Mouse (Mus musculus) liver, adult 2 months (tissue): Measurements from ENCODE around the gene Pgm2. TPM values are rescaled to one million over a fixed set of nuclear protein-coding genes. Genes with fewer than 3 reads are reported as not detected.
A peak's percentile ranks its signal among the peaks of the same experiment; 100 is the strongest.

Experiments used
- DNase-seq: peaks from one replicate; pipeline ENCODE4 v3.0.0-alpha.2; 2011; ENCODE audit warnings: low read depth, low spot score; ENCODE audit errors: extremely low read depth
- H3K27ac ChIP-seq: fragments of 200-500 bp; replicated peaks from 2 replicates; pipeline ENCODE4 v1.5.1; 2012; ENCODE audit warnings: low read depth, mild to moderate bottlenecking, control low read depth, inconsistent platforms, low read length; ENCODE audit not compliant: insufficient read depth
- H3K27me3 ChIP-seq: fragments of 200-500 bp; 2 replicates; pipeline ENCODE4 v1.6.1; 2012; ENCODE audit warnings: mild to moderate bottlenecking, moderate library complexity, low read length, inconsistent platforms; ENCODE audit not compliant: control insufficient read depth, insufficient read depth
- H3K36me3 ChIP-seq: fragments of 200-500 bp; 2 replicates; pipeline ENCODE4 v1.6.1; 2012; ENCODE audit warnings: low read length, inconsistent platforms; ENCODE audit not compliant: control insufficient read depth, insufficient read depth
- H3K4me1 ChIP-seq: fragments of 200-500 bp; 2 replicates; pipeline ENCODE4 v1.6.1; 2011; ENCODE audit warnings: low read length; ENCODE audit not compliant: control insufficient read depth, insufficient read depth
- H3K4me3 ChIP-seq: fragments of 200-500 bp; 2 replicates; pipeline ENCODE4 v1.5.1; 2011; ENCODE audit warnings: low read depth, mild to moderate bottlenecking, control low read depth, low read length, moderate library complexity; ENCODE audit not compliant: insufficient read depth
- H3K79me2 ChIP-seq: fragments of 200-500 bp; 2 replicates; pipeline ENCODE4 v1.6.1; 2012; ENCODE audit warnings: inconsistent platforms, mild to moderate bottlenecking, low read length, moderate library complexity; ENCODE audit not compliant: control insufficient read depth, insufficient read depth
- H3K9ac ChIP-seq: fragments of 200-500 bp; 2 replicates; pipeline ENCODE4 v1.6.1; 2012; ENCODE audit warnings: low read depth, mild to moderate bottlenecking, control low read depth, inconsistent platforms, low read length
- CTCF ChIP-seq: fragments of 200-500 bp; IDR thresholded peaks from 2 replicates; pipeline ENCODE4 v1.5.1; 2011; ENCODE audit warnings: low read depth, low read length, control low read depth
- POLR2A ChIP-seq: fragments of 200-500 bp; IDR thresholded peaks from 2 replicates; pipeline ENCODE4 v1.6.1; 2011; ENCODE audit warnings: low read length, control low read depth; ENCODE audit not compliant: insufficient read depth; ENCODE audit errors: extremely low read depth
- WGBS: fragments of 180-500 bp; shearing (Covaris S2); methylation state at CpG from one replicate; pipeline ENCODE4 v1.1.7; 2018; 5-methylcytosine and 5-hydroxymethylcytosine counted together
- polyA plus RNA-seq: library from polyadenylated mRNA; depleted of rRNA; stranded (reverse); fragments of >200 nt; gene quantifications from 2 replicates; pipeline ENCODE4 v1.2.3, GENCODE M21; 2012
- total RNA-seq: library from RNA; depleted of rRNA; stranded (reverse); fragments of >200 nt; gene quantifications from 2 replicates; pipeline ENCODE4 v1.2.3, GENCODE M21; 2014

Gene Pgm2
- total and polyA plus RNA-seq, 2 experiments, result 2.4 to 5.9 TPM

DNA sequence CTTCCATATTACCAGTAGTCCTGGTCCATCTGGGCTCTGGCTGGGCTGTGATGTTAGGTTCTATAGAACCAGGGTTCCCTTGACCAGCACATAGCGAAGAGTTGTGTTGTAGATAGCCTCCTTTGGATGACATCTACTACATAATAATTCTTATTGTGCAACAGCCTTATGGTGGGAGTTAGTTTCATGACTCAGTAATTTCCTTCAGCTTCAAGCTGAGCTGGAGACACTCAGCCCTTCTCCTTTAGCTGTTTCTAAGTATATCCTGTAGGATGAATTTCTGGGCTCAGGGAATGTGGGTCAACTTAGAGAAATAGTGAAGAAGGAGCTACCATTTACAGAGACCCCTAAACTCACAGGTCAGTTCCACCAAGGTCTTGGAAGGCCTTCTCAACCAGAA is 60.6 kb downstream of the Pgm2 start:
- H3K27ac ChIP-seq, result no peak overlapping the region
- H3K27me3 ChIP-seq, result no peaks in the 10 kb centered on the region
- H3K79me2 ChIP-seq, result no peaks in the 10 kb centered on the region
- TF ChIP-seq CTCF (no peak), POLR2A (no peak)
- no peak overlapping the region for H3K4me3 ChIP-seq
- no peak overlapping the region for H3K9ac ChIP-seq
- no peaks in the 10 kb centered on the region for H3K36me3 ChIP-seq
- 0 out of 2 replicates have a peak, but pooled peaks cover 2% of the 10 kb centered on the region for H3K4me1 ChIP-seq
- 100% methylated on average over 1 of the region's 1 CpGs for WGBS
- DNase-seq, result no peak

DNA sequence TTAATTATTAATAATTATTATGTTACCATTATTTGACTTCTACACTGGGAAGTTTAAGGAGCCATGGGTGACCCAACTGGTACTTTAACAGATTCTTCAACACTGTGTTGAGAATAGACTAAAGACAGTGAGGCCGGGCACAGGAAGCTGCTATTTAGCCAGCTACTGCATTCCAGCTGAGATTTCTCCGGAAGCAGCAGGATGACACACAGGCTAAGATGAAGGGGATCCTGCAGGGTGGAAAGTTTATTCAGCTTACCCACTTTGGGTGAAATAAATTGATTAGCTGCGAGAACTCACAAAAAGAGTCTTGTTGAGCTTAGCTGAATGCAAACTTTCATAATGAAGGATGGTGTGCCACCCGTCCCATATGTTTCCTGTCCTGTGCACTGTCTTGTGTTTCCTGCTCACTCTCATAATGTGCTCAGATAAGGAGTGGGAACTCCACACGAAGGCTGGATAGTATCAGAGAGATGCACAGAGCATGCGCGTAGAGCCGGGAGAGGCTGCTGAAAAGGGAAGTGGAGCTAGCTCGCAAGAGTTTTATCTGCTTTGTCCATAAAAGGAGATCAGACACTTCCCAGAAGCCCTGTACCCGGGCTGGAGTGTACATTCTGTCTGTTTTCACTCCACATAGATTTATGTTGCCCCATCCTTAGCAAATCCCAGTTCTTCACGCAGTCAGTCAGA is 63.3 kb downstream of the Pgm2 start, which contains the start of gene Tbc1d1:
Tbc1d1 (plus strand) TSS at position 445 of the 690 bp plus-strand sequence.
- peaks cover 6% of the 10 kb centered on the region; the same call in 1 of the 2 replicates for H3K27me3 ChIP-seq
- peak within 1 kb of the TSS; percentile 48; the same call in 1 of the 2 replicates for H3K9ac ChIP-seq
- TF ChIP-seq CTCF (no peak), POLR2A (no peak)
- WGBS, result 53% methylated on average over 11 of the region's 11 CpGs
- no peak within 1 kb of the TSS for H3K27ac ChIP-seq
- peak; percentile 50 for DNase-seq
- no peaks in the 10 kb centered on the region for H3K79me2 ChIP-seq
- H3K4me3 ChIP-seq, result no peak within 1 kb of the TSS
- H3K4me1 ChIP-seq, result 0 out of 2 replicates have a peak, but pooled peaks cover 2% of the 10 kb centered on the region
- H3K36me3 ChIP-seq, result no peaks in the 10 kb centered on the region

DNA sequence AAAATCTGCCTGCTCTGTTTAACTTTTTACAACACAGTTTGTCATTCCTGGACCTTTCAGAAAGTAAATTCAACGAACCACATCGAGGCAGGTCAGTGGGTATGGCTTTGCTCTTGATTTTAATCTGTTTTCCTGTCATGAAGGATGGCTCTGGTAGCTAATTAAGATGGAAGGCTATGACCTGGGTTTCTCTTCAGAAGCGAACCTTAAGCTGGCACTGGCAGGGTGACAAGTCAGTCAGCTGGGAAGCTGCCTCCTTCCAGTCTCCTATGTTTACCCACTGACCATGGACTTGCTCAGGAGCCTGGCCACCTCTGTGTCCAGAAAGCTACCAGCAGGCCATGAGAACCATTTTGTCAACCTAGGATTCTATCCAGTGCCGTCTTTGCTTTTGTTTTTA is 63.8 kb downstream of the Pgm2 start:
- H3K27me3 ChIP-seq, result peaks cover 6% of the 10 kb centered on the region; the same call in 1 of the 2 replicates
- no peaks in the 10 kb centered on the region for H3K79me2 ChIP-seq
- no peak overlapping the region for H3K4me3 ChIP-seq
- no peak overlapping the region for H3K27ac ChIP-seq
- H3K9ac ChIP-seq, result peak overlapping the region; percentile 48; the same call in 1 of the 2 replicates
- no peak for DNase-seq
- 0 out of 2 replicates have a peak, but pooled peaks cover 2% of the 10 kb centered on the region for H3K4me1 ChIP-seq
- H3K36me3 ChIP-seq, result no peaks in the 10 kb centered on the region
- WGBS, result 43% methylated on average over 4 of the region's 4 CpGs
- TF ChIP-seq POLR2A, result no peak
- no peak for TF ChIP-seq CTCF

DNA sequence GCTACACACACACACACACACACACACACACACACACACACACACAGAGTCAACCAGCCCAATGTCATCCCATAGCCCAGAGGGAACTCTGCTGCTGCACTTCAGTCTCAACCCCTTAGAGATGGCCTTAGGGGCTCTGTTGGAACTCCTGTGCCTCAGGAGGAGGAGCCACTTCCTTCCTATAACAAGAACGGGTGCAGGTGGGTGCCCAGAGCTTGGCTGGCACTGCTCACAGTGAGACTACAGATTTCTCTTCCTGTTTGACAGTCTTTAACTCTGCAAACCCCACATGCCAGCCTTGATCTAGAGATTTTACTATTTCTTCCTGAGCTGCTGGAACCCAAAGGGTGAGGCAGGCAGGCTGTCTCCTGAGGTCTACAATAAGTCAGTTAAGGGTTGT is 65.2 kb downstream of the Pgm2 start:
- no peak overlapping the region for H3K9ac ChIP-seq
- DNase-seq, result no peak
- TF ChIP-seq CTCF (no peak), POLR2A (no peak)
- no peaks in the 10 kb centered on the region for H3K36me3 ChIP-seq
- peaks cover 6% of the 10 kb centered on the region; the same call in 1 of the 2 replicates for H3K27me3 ChIP-seq
- H3K4me3 ChIP-seq, result no peak overlapping the region
- 0 out of 2 replicates have a peak, but pooled peaks cover 2% of the 10 kb centered on the region for H3K4me1 ChIP-seq
- 88% methylated on average over 1 of the region's 1 CpGs for WGBS
- H3K27ac ChIP-seq, result no peak overlapping the region
- no peaks in the 10 kb centered on the region for H3K79me2 ChIP-seq

DNA sequence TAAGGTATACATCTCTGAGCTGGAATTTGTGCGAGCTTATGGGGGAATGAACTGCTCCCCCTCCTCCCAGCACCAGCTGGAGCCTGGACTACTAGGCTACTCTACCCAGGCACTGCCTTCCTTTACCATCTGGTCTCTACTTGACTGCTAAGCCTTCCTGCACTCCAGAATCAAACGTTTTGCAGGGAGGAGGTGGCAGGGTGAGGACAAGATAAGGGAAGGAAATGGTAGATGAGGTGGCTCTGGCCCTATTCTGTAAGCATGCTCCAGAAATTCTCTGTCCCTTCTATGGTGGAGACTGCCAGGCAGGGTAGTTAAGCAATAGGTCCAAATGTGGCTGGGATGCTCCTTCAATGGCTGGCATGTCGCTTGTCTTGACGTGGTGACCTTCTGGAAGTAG is 65.8 kb downstream of the Pgm2 start:
- WGBS, result 54% methylated on average over 4 of the region's 4 CpGs
- H3K27ac ChIP-seq, result no peak overlapping the region
- H3K27me3 ChIP-seq, result peaks cover 6% of the 10 kb centered on the region; the same call in 1 of the 2 replicates
- no peak for DNase-seq
- H3K4me1 ChIP-seq, result 0 out of 2 replicates have a peak, but pooled peaks cover 2% of the 10 kb centered on the region
- H3K9ac ChIP-seq, result no peak overlapping the region
- no peak overlapping the region for H3K4me3 ChIP-seq
- H3K79me2 ChIP-seq, result no peaks in the 10 kb centered on the region
- H3K36me3 ChIP-seq, result no peaks in the 10 kb centered on the region
- no peak for TF ChIP-seq CTCF
- TF ChIP-seq POLR2A, result no peak
